Mouse (Mus musculus): Measurements from ENCODE around the gene Zbtb17. TPM values are rescaled to one million over a fixed set of nuclear protein-coding genes. Genes with fewer than 3 reads are reported as not detected.

Gene Zbtb17
- polyA plus RNA-seq, 1 experiment, result 12.6 TPM

DNA sequence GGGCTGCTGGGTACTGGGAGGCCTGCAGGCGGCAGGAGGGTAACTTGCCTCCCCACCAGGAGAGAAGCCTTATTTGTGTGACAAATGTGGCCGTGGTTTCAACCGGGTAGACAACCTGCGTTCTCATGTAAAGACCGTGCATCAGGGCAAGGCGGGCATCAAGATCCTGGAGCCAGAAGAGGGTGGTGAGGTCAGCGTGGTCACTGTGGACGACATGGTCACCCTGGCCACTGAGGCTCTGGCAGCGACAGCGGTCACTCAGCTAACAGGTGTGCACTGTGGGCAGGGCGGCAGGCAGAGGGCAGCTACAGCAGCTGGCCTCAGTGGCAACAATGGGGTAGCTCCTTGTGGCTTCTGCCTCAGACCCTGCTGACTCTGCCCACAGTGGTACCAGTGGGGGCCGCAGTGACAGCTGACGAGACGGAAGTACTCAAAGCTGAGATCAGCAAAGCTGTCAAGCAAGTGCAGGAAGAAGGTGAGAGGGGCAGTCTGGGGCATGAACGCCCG, 21.9 kb downstream of the Zbtb17 start:
- no peak for TF ChIP-seq POLR2A (IDR thresholded peaks at IDR 0.05; ENCODE audit: borderline replicate concordance, low read depth, low read length)
- TF ChIP-seq CTCF (IDR thresholded peaks at IDR 0.05; ENCODE audit: low read depth, low read length), result no peak
- Histone ChIP-seq H3K27ac (ENCODE audit: insufficient read depth, low read depth, low read length) (no peak overlapping the region), H3K4me1 (ENCODE audit: control insufficient read depth, insufficient read depth, low read length) (no peaks in the 10 kb centered on the region), H3K4me3 (ENCODE audit: insufficient read depth, low read length) (no peak overlapping the region)

DNA sequence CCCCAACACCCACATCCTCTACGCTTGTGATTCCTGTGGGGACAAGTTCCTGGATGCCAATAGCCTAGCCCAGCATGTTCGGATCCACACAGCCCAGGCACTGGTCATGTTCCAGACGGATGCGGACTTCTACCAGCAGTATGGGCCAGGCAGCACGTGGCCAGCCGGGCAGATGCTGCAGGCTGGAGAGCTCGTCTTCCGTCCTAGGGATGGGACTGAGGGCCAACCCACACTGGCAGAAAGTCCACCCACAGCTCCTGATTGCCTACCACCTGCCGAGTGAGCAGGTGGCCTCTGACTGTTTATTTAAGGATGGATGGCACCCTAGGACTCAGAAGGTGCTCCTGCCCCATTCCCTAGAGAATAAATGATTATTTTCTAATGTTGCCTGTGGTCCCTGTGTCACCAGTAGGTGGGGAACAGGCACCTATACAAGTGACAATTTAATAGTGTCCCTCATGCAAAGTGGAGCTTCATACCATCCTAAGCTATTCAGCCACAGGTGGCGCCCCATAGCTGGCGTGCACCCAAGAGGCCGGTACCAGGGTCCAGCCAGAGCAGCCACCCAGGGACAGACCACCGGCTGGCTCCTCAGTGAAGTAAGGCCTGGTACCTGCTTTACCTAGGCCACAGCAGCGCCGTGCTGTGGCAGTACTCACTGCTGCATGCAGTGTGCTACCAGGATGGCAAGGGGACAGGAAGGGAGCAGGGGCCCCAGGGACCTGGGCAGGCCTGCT, 22.6 kb downstream of the Zbtb17 start:
- H3K4me1 ChIP-seq (ENCODE audit: control insufficient read depth, insufficient read depth, low read length), result no peaks in the 10 kb centered on the region
- TF ChIP-seq CTCF (IDR thresholded peaks at IDR 0.05; ENCODE audit: low read depth, low read length) (no peak), POLR2A (IDR thresholded peaks at IDR 0.05; ENCODE audit: borderline replicate concordance, low read depth, low read length) (no peak)
- H3K4me3 ChIP-seq (ENCODE audit: insufficient read depth, low read length), result no peak overlapping the region
- H3K27ac ChIP-seq (ENCODE audit: insufficient read depth, low read depth, low read length), result no peak overlapping the region

DNA sequence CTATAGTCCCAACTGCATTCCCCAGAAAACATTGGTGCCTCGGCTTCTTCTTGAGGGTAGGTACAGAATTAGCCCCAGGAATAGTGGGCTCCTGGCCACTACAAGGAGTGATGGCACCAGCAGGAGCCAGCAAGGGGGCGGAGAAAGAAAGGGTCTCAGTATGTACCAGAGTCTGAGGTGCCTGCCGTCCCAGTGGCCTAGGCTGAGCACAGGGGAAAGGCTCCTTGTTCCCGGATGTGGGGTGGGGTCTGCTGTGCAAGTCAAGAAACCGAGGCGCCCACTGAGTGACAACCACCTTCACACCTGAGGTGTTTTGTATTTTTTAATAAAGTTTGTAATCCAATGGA, 23.1 kb downstream of the Zbtb17 start:
- Histone ChIP-seq H3K4me3 (ENCODE audit: insufficient read depth, low read length) (no peak overlapping the region), H3K27ac (ENCODE audit: insufficient read depth, low read depth, low read length) (no peak overlapping the region), H3K4me1 (ENCODE audit: control insufficient read depth, insufficient read depth, low read length) (no peaks in the 10 kb centered on the region)
- TF ChIP-seq CTCF (IDR thresholded peaks at IDR 0.05; ENCODE audit: low read depth, low read length) (no peak), POLR2A (IDR thresholded peaks at IDR 0.05; ENCODE audit: borderline replicate concordance, low read depth, low read length) (no peak)

DNA sequence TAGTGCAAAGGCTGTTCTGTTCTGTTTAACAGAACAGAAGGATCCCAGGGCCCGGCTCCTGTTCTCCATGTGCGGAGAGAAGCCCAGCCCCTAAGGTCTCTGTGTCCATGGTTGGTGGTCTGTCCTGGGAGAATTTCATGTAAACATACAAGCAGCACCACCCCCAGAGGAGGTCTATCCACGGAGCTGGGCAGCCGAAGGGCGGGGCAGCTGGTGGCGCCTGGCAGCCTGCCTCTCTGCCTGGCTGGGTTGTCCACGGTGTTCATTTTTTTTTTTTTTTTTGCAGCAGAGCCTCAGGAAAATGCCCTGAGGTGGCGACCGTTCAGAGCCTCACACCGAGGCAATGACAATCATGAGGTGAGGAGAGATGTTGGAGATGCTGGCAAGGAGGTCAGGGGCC, 24.1 kb downstream of the Zbtb17 start:
- Histone ChIP-seq H3K4me3 (ENCODE audit: insufficient read depth, low read length) (no peak overlapping the region), H3K27ac (ENCODE audit: insufficient read depth, low read depth, low read length) (no peak overlapping the region), H3K4me1 (ENCODE audit: control insufficient read depth, insufficient read depth, low read length) (no peaks in the 10 kb centered on the region)
- TF ChIP-seq CTCF (IDR thresholded peaks at IDR 0.05; ENCODE audit: low read depth, low read length) (no peak), POLR2A (IDR thresholded peaks at IDR 0.05; ENCODE audit: borderline replicate concordance, low read depth, low read length) (no peak)

DNA sequence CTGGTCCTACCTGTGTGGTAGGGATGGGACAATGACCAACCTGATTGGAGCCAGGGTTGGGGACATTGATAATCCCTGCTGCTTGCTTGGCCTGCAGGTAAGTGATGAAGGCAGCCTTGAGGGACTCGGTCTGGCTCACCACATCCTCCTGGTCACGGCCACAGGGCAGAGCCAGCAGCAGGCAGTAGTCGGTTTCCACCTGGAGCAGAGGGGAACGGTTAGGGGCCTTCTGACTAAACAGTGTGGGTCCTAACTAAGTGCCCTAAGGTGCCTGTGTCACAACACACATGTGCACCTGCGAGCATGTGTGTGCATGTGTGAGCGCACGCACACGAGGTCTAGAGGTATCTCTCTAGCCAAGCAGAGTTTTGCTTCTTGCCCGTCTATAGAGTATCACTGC, 24.9 kb downstream of the Zbtb17 start:
- TF ChIP-seq POLR2A (IDR thresholded peaks at IDR 0.05; ENCODE audit: borderline replicate concordance, low read depth, low read length) (no peak), CTCF (IDR thresholded peaks at IDR 0.05; ENCODE audit: low read depth, low read length) (no peak)
- no peaks in the 10 kb centered on the region for H3K4me1 ChIP-seq (ENCODE audit: control insufficient read depth, insufficient read depth, low read length)
- no peak overlapping the region for H3K27ac ChIP-seq (ENCODE audit: insufficient read depth, low read depth, low read length)
- H3K4me3 ChIP-seq (ENCODE audit: insufficient read depth, low read length), result no peak overlapping the region

DNA sequence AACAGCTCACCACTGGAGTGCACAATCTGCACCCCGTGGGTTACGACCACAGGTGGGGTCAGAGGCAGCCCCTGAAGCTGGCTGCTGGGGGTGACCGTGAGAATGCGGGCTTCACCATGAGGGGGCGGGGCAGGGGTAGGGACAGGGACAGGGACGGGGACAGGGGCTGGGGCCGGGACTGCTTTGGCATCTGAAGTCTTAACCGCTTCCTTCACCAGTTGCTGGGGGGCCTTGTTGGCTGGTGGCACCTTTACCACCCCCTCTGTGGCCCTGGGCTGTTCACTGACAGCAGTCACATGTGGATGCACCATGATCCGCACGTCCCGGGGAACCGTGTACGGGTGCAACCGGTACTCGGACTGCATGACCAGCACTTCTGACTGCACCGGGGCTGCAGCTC, 27.0 kb downstream of the Zbtb17 start:
- Histone ChIP-seq H3K27ac (ENCODE audit: insufficient read depth, low read depth, low read length) (no peak overlapping the region), H3K4me3 (ENCODE audit: insufficient read depth, low read length) (no peak overlapping the region), H3K4me1 (ENCODE audit: control insufficient read depth, insufficient read depth, low read length) (no peaks in the 10 kb centered on the region)
- TF ChIP-seq CTCF (IDR thresholded peaks at IDR 0.05; ENCODE audit: low read depth, low read length) (no peak), POLR2A (IDR thresholded peaks at IDR 0.05; ENCODE audit: borderline replicate concordance, low read depth, low read length) (no peak)

DNA sequence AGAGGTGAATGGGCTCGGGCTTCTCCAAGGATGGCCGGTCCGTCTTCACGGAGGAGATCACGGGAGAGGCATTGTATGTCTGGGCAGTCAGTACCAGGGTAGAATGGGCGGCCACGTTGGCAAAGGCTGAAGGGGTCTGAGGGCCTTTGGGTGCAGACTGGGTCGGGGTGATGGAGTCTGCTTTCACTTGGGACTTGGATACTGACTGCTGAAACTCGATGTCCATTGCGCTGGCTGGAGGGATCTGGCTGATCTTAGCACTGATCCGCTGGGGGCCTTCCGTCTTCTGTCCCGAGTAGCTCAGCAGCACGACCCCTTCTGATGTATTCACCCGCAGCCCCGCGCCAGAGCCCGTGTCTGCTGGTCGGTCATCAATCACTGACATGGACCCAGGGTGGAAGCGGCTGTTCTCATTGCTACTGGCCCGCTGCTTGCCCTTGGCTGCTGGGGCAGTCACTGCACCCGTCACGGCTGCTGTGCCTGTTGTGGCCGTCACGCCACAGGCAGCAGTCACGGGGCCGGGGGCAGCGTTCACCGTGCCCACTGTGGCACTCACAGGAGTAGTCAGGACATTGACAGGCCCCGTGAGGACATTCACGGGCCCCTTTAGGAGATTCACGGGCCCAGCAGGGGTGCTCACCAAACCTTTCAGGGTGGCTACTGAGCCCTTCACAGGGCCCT, 28.3 kb downstream of the Zbtb17 start:
- Histone ChIP-seq H3K4me3 (ENCODE audit: insufficient read depth, low read length) (no peak overlapping the region), H3K27ac (ENCODE audit: insufficient read depth, low read depth, low read length) (no peak overlapping the region), H3K4me1 (ENCODE audit: control insufficient read depth, insufficient read depth, low read length) (peaks cover 6% of the 10 kb centered on the region)
- TF ChIP-seq CTCF (IDR thresholded peaks at IDR 0.05; ENCODE audit: low read depth, low read length), result no peak

DNA sequence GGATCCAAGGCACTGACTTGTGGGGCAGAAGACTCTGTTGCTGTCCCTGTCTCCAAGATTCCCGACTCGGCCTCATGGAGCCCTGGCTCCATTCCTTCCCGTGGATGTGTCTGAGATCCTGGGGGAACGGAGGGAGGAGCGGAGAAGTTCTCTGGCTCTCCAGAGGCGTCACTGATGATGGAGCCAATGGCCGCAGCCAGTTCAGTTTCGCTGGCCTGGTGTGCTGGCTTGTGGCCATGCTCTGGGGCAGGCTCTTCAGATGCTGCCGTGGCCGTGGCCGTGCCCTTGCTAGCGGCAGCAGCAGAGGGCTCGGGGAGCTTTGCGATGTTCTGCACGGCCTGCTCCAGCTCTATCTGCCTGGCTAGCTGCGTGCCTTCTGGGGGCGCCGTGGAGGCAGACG, 30.0 kb downstream of the Zbtb17 start:
- peaks cover 14% of the 10 kb centered on the region for H3K4me1 ChIP-seq (ENCODE audit: control insufficient read depth, insufficient read depth, low read length)
- TF ChIP-seq POLR2A (IDR thresholded peaks at IDR 0.05; ENCODE audit: borderline replicate concordance, low read depth, low read length) (no peak), CTCF (IDR thresholded peaks at IDR 0.05; ENCODE audit: low read depth, low read length) (no peak)
- no peak overlapping the region for H3K4me3 ChIP-seq (ENCODE audit: insufficient read depth, low read length)
- H3K27ac ChIP-seq (ENCODE audit: insufficient read depth, low read depth, low read length), result no peak overlapping the region

DNA sequence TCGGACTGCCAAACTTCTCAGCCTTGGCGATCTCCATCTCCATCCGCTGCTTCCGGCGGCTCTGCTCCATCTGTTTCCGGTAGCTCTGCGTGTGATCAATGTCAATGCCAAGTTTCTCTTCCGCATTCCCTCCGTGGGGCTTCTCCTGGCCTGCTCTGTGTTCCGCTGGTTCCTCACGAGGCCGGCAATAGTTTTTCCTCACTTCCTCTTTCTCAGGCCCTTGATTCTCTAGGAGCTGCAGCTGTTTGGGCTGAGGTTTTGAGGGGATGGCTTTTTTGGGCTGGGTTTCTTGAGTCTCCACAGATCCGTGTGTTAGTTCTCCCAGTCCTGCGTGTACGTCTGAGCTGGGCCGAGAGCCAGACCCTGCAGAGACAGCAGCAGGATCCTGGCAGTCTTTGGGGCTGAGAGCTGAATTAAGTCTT, 33.2 kb downstream of the Zbtb17 start:
- H3K4me3 ChIP-seq (ENCODE audit: insufficient read depth, low read length), result no peak overlapping the region
- peaks cover 14% of the 10 kb centered on the region for H3K4me1 ChIP-seq (ENCODE audit: control insufficient read depth, insufficient read depth, low read length)
- TF ChIP-seq CTCF (IDR thresholded peaks at IDR 0.05; ENCODE audit: low read depth, low read length) (no peak), POLR2A (IDR thresholded peaks at IDR 0.05; ENCODE audit: borderline replicate concordance, low read depth, low read length) (no peak)
- H3K27ac ChIP-seq (ENCODE audit: insufficient read depth, low read depth, low read length), result peak overlapping the region; percentile 86

DNA sequence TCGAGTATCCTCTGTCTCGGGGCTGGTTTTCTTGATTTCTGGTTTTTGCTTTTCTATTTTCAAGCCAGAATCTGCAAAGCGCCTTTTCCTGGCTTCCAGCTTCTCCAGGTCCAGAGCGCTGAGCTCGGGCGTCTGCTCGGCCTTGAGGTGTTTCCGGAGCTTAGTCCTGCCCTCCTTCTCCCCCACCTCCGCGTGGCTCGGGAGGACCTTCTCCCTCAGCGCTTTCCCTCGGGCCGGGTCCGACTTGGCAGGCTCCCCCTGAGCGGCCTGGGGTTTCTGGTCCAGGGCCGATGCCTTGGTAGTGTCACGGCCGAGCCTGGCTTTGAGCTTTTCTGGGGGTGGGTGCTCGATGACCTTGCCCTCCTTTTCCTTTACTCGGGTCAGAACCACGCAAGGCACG, 33.8 kb downstream of the Zbtb17 start:
- H3K27ac ChIP-seq (ENCODE audit: insufficient read depth, low read depth, low read length), result peak overlapping the region; percentile 86
- no peak overlapping the region for H3K4me3 ChIP-seq (ENCODE audit: insufficient read depth, low read length)
- TF ChIP-seq POLR2A (IDR thresholded peaks at IDR 0.05; ENCODE audit: borderline replicate concordance, low read depth, low read length), result no peak
- no peak for TF ChIP-seq CTCF (IDR thresholded peaks at IDR 0.05; ENCODE audit: low read depth, low read length)
- H3K4me1 ChIP-seq (ENCODE audit: control insufficient read depth, insufficient read depth, low read length), result peaks cover 14% of the 10 kb centered on the region
